Mouse (Mus musculus) embryo, embryonic 11.5 days (tissue): ENCODE results near the gene Gm8720.
"Not testable (repeated sequence)": the region's sequence is repeated elsewhere in the genome, so short reads cannot be mapped to it uniquely, and the experiment has no call there.

Source experiments
- DNase-seq: peaks from one replicate; pipeline ENCODE4 v3.0.0-alpha.2; 2012; ENCODE audit warnings: low read depth, low spot score

The Gm8720 gene

DNA sequence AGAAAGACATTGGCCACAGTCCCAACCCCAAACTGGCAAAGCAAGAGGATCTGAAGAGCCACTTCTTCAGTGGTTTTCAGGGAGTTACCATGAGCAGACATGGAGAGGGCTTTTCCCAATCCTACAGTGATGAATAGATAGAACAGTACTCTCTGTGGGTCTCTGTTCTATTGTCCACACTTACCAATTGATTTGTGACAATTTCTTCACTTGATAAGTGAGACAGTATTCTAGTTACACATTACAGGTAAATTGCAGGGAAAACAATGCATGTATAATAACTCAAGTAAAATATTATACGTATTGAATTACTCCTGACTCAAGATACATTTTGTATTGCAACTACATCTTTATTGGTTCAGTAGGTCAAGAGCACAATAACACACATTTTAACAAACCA lies at the start of gene Gm8720:
Gene Gm8720, minus strand, starts transcription at position 101 of the 400 bp plus-strand sequence.
- not testable (repeated sequence) for DNase-seq

DNA sequence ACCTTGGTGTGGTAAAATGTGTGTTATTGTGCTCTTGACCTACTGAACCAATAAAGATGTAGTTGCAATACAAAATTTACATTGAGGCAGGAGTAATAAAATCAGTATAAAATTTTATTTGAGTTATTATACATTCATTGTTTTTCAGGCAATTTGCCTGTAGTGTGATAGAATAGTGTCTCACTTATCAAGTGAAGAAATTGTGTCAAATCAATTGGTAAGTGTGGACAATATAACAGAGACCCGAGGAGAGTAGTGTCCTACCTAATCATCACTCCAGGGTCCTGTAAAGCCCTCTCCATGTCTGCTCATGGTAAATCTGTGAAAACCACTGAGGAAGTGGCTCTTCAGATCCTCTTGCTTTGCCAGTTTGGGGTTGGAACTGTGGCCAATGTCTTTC lies 12.0 kb downstream of the Gm8720 start, which contains the start of gene Vmn1r163:
Gene Vmn1r163, plus strand, starts transcription at position 301 of the 400 bp plus-strand sequence.
- not testable (repeated sequence) for DNase-seq

DNA sequence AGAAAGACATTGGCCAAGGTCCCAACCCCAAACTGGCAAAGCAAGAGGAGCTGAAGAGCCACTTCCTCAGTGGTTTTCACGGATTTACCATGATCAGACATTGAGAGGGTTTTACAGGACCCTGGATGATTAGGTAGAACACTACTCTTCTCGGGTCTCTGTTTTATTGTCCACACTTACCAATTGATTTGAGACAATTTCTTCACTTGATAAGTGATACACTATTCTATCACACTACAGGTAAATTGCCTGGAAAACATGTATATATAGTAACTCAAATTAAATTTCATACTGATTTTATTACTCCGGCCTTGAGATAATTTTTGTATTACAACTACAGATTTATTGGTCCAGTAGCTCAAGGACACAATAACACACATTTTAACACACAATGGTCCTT lies 47.4 kb downstream of the Gm8720 start, which contains the start of gene Gm4216:
Gene Gm4216, minus strand, starts transcription at position 101 of the 400 bp plus-strand sequence.
- DNase-seq: not testable (repeated sequence)
